Mouse (Mus musculus) gonadal fat pad, adult 2 months (tissue): ENCODE data around the gene Pcdh11x. TPM values are rescaled to one million over a fixed set of nuclear protein-coding genes. Genes with fewer than 3 reads are reported as not detected.

Experiments used
- polyA plus RNA-seq: library from polyadenylated mRNA; depleted of rRNA; stranded (reverse); fragments of >200 nt; gene quantifications from 2 replicates; pipeline ENCODE4 v1.2.3, GENCODE M21; 2012; rRNA removed

Gene Pcdh11x
- polyA plus RNA-seq, 1 experiment = 0.09 TPM

Other genes starting within 250 kb of the Pcdh11x start
- gene H2afb3, start 22.8 kb downstream of the Pcdh11x start, polyA plus RNA-seq = not detected in 2 replicates